Mouse (Mus musculus) sigmoid colon, adult 10 weeks (tissue): ENCODE data around the gene Exosc9. TPM values are rescaled to one million over a fixed set of nuclear protein-coding genes. Genes with fewer than 3 reads are reported as not detected.

Experiments
- polyA plus RNA-seq: library from polyadenylated mRNA; stranded (reverse); fragments of 350-450 nt; fragmentation: Illumina TruSeq; extraction: RNeasy Lipid Tissue Mini Kit (QIAGEN cat#74804); gene quantifications from one replicate; pipeline ENCODE4 v1.2.3, GENCODE M21; 2014; ENCODE audit warnings: low read depth, low replicate concordance

Exosc9 gene
- polyA plus RNA-seq, result 105 TPM

GRCm38 (mm10) chr3:36552406-36553047, at the start of gene Exosc9:
TSS of gene Exosc9 (plus strand) at chr3:36552606.

DNA sequence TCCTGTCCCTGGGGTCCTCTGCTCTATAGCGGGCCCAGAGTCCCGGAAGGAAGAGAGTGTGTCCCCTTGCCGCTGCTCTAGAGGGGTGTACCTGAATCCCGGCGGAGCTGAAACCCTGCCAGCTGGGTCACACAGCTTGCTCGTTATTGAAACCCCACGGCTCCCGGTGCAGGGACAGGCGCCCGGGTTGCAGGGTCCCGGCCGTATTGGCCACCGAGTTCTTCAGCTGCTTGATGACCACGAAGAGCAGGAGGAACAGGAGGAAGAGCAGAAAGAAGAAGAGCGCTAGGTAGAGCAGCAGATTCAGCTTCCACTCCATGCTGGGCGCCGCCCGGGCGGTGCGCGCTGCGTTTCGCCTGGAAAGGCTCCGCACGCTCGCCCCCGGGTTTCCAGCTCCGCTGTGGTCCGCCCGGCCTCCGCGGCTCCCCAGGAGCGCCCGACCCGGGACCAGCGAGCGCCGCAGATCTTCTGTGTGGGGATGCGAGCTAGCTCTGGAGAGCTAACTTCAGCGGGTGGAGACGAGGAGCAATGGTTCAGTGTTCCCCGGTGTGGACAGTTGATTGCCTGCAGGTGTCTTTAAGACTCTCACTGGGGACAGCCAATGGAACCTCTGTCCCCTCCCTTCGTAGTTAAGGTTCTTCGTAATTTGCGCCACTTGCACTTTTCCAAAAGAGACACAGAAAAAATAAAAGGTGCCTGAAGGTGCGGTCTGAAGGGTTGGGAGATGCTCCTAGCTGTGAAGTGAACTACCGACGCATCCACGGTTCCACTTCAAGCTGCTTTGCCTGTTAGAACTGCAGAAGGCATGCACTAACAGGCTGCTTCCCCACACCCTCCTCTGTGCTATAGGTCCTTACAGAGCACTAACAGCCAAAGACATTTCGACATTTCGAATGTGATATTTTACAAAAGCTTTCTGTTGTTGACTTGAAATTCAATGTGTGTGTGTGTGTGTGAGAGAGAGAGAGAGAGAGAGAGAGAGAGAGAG, 31.0 kb upstream of the Exosc9 start, which contains the start of gene Gm11549:
Gm11549 (minus strand) TSS at position 741 of the 988 bp plus-strand sequence.

GRCm38 (mm10) chr3:36571827-36572378, 19.5 kb downstream of the Exosc9 start, which contains the start of gene Ccna2:
TSS of gene Ccna2 (minus strand) at chr3:36572150.

DNA sequence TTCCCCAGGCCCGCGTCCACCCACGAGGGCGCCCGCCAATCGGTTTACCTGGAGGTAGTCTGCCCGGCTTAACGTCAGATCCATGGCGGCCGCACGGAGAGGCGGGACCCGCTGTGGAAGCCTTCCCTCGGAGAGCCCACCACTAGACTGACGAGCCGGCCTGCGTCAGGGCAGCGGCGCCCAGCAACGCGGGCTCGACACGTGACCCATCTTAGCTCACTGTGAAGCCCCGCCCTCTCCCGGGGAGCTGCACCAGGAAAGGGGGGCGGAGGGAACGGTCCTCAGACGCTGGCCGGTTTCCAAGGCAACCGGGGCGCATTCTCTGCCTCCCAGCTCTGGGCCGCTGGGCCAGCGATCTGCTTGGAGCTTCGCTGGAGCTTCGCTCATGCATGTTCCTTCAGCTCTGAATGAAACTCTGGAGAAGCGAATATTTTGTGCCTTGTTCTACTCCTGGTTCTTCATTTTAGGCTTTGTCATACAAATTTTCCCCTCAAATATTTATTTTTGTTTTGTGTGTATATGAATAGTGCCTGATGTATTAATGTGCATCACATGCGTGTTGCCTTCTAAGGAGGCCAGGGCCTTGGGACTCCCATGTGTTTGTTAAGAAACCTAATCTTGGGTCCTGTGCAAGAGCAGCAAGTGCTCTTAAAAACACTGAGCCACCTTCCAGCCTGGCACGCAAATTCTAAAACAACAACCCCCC, 60.9 kb downstream of the Exosc9 start, which contains the start of gene Bbs7:
Bbs7 (minus strand) TSS at position 276 of the 706 bp plus-strand sequence.

Other genes starting within 250 kb of the Exosc9 start
- gene Anxa5, start 76.7 kb upstream of the Exosc9 start, polyA plus RNA-seq, result 105 TPM
- not detected for gene 1810062G17Rik, start 76.7 kb upstream of the Exosc9 start, polyA plus RNA-seq
- 0.35 TPM for gene Gm11549, start 30.8 kb upstream of the Exosc9 start, polyA plus RNA-seq
- 82.4 TPM for gene Ccna2, start 19.5 kb downstream of the Exosc9 start, polyA plus RNA-seq
- gene Bbs7, start 60.9 kb downstream of the Exosc9 start, polyA plus RNA-seq, result 14.7 TPM
- 8.3 TPM for gene Trpc3, start 137.6 kb downstream of the Exosc9 start, polyA plus RNA-seq